In genomic region chr14:25312135-25312534, GRCm38 (mm10) we compare ENCODE assay signal across 10 mouse cellular contexts.
DNase-seq lines count a peak whose midpoint lies in the region; ATAC-seq and TF ChIP-seq lines count a peak whose summit lies in the region.
"Had no signal": no experiment of that assay in that cellular context is flagged by ENCODE, and none has a peak within 500 bp of the region (broad histone marks: within the 10 kb centered on the region; RNA-seq: fewer than 3 reads in every experiment).

No protein-coding gene starts in this region.

- no peak overlapping the region for H3K4me2 ChIP-seq in hindbrain, postnatal 0 days (ENCODE audit: low read depth, low read length)
- H3K4me2 ChIP-seq in midbrain, embryonic 12.5 days (replicated peaks): no peak overlapping the region
- H3K4me2 ChIP-seq: embryonic facial prominence, embryonic 13.5 days had no signal

- WGBS in hindbrain, postnatal 0 days: 14% methylated on average over 7 of the region's 7 CpGs
- WGBS in midbrain, embryonic 12.5 days: 20% methylated on average over 7 of the region's 7 CpGs

- no peak overlapping the region for H3K4me3 ChIP-seq in hindbrain, postnatal 0 days (ENCODE audit: low read length)
- no peak overlapping the region for H3K4me3 ChIP-seq in midbrain, embryonic 12.5 days
- H3K4me3 ChIP-seq: embryonic facial prominence, embryonic 13.5 days had no signal

- DNase-seq in cerebellum, postnatal 10 days: peak; percentile 57 to 62
- no peak for DNase-seq in cerebellum, adult 8-10 months
- DNase-seq in left cerebral cortex, postnatal 4 days: peak; percentile 39
- no peak for DNase-seq in left cerebral cortex, adult 8-10 months (ENCODE audit: low spot score in 2 of 2)
- peak; percentile 47 for DNase-seq in hindbrain, postnatal 0 days (ENCODE audit: low spot score)
- DNase-seq in layer of hippocampus, postnatal 10 days (ENCODE audit: low spot score in 2 of 2): no peak
- no peak for DNase-seq in adrenal gland, postnatal 4 days (ENCODE audit: low spot score in 2 of 2)

- intact Hi-C loops in left cerebral cortex, postnatal 4 days (cut with DNase I): no loop called here

- no peaks in the 10 kb centered on the region for H3K9me3 ChIP-seq in hindbrain, postnatal 0 days (ENCODE audit: low read length)
- H3K9me3 ChIP-seq in midbrain, embryonic 12.5 days: no peaks in the 10 kb centered on the region
- H3K9me3 ChIP-seq: embryonic facial prominence, embryonic 13.5 days had no signal

- peak; percentile 24; the same call in 1 of the 2 replicates for TF ChIP-seq CTCF in hindbrain, postnatal 0 days (IDR thresholded peaks at IDR 0.05; ENCODE audit: low read depth)

- H3K27me3 ChIP-seq in hindbrain, postnatal 0 days (ENCODE audit: insufficient read depth, low read length): no peaks in the 10 kb centered on the region
- peaks cover 8% of the 10 kb centered on the region; the same call in 1 of the 2 replicates for H3K27me3 ChIP-seq in midbrain, embryonic 12.5 days
- H3K27me3 ChIP-seq: embryonic facial prominence, embryonic 13.5 days had no signal

- peaks cover 10% of the 10 kb centered on the region for H3K4me1 ChIP-seq in hindbrain, postnatal 0 days (ENCODE audit: insufficient read depth, low read length)
- H3K4me1 ChIP-seq in midbrain, embryonic 12.5 days: peaks cover 45% of the 10 kb centered on the region

- no peak overlapping the region for H3K9ac ChIP-seq in hindbrain, postnatal 0 days (replicated peaks; ENCODE audit: low read length)
- H3K9ac ChIP-seq in midbrain, embryonic 12.5 days (replicated peaks): no peak overlapping the region
- H3K9ac ChIP-seq: embryonic facial prominence, embryonic 13.5 days had no signal

- ATAC-seq in hindbrain, postnatal 0 days: no peak
- ATAC-seq in midbrain, embryonic 12.5 days (ENCODE audit: low FRiP score, low read depth): no peak

- no peaks in the 10 kb centered on the region for H3K36me3 ChIP-seq in hindbrain, postnatal 0 days (ENCODE audit: insufficient read depth, low read length)
- no peaks in the 10 kb centered on the region for H3K36me3 ChIP-seq in midbrain, embryonic 12.5 days
- H3K36me3 ChIP-seq: embryonic facial prominence, embryonic 13.5 days had no signal

- H3K27ac ChIP-seq in hindbrain, postnatal 0 days: no peak overlapping the region; the same call in 1 of the 2 replicates
- peak overlapping the region; percentile 17; the same call in 1 of the 2 replicates for H3K27ac ChIP-seq in midbrain, embryonic 12.5 days (replicated peaks)
- H3K27ac ChIP-seq: macrophage had no signal

Comparison
In these comparisons a context has a peak if more than half of its experiments do, and no peak if none do; other contexts are left out.
1. DNase-seq: peak in cerebellum, postnatal 10 days (2 of 2), left cerebral cortex, postnatal 4 days (single experiment) and hindbrain, postnatal 0 days (single experiment); none in cerebellum, adult 8-10 months (single experiment), left cerebral cortex, adult 8-10 months (0 of 2), layer of hippocampus, postnatal 10 days (0 of 2) and adrenal gland, postnatal 4 days (0 of 2).